Mouse (Mus musculus) forebrain, postnatal 0 days (tissue): ENCODE results near the gene Ada. TPM values are rescaled to one million over a fixed set of nuclear protein-coding genes. Genes with fewer than 3 reads are reported as not detected.

Experiments used
- ATAC-seq: fragments of 200-750 bp; cut with Nextera tagmentation; 2 replicates; pipeline ENCODE4 v1.8.0; 2017; ENCODE audit warnings: mild to moderate bottlenecking, moderate library complexity
- DNase-seq: peaks from one replicate; pipeline ENCODE4 v3.0.0-alpha.2; 2015
- H3K27ac ChIP-seq: fragments of 300-500 bp; sonication (generic); 2 replicates; pipeline ENCODE4 v1.5.1; 2014; ENCODE audit warnings: low read depth, mild to moderate bottlenecking, antibody characterized with exemption, low read length, moderate library complexity, mixed read lengths
- H3K27me3 ChIP-seq: fragments of 300-500 bp; sonication (generic); 2 replicates; pipeline ENCODE4 v1.6.1; 2014; ENCODE audit warnings: mild to moderate bottlenecking, low read length, mixed read lengths; ENCODE audit not compliant: insufficient read depth
- H3K36me3 ChIP-seq: fragments of 300-500 bp; sonication (generic); 2 replicates; pipeline ENCODE4 v1.6.1; 2014; ENCODE audit warnings: mild to moderate bottlenecking, moderate library complexity; ENCODE audit not compliant: insufficient read depth
- H3K4me1 ChIP-seq: fragments of 300-500 bp; sonication (generic); 2 replicates; pipeline ENCODE4 v1.6.1; 2014; ENCODE audit warnings: antibody characterized with exemption; ENCODE audit not compliant: insufficient read depth
- H3K4me2 ChIP-seq: fragments of 300-500 bp; sonication (generic); 2 replicates; pipeline ENCODE4 v1.6.1; 2014; ENCODE audit warnings: low read depth, mild to moderate bottlenecking, moderate library complexity
- H3K4me3 ChIP-seq: fragments of 300-500 bp; sonication (generic); 2 replicates; pipeline ENCODE4 v1.5.1; 2014; ENCODE audit warnings: low read depth, low read length, mixed read lengths
- H3K9ac ChIP-seq: fragments of 300-500 bp; sonication (generic); 2 replicates; pipeline ENCODE4 v1.6.1; 2014; ENCODE audit warnings: mild to moderate bottlenecking
- H3K9me3 ChIP-seq: fragments of 300-500 bp; sonication (generic); 2 replicates; pipeline ENCODE4 v1.6.1; 2016; ENCODE audit warnings: low read length
- CTCF ChIP-seq: sonication (generic); IDR thresholded peaks from 2 replicates; pipeline ENCODE4 v1.5.1; 2016; ENCODE audit warnings: antibody characterized with exemption, control low read depth, low read depth
- WGBS: fragments of 180-500 bp; shearing (Covaris S2); extraction: QIAGEN DNeasy Blood & Tissue Kit; methylation state at CpG from one replicate; pipeline ENCODE4 v1.1.7; 2014; 5-methylcytosine and 5-hydroxymethylcytosine counted together
- polyA plus RNA-seq: library from polyadenylated mRNA; unstranded; fragments of >200 nt; fragmentation: Nextera tagmentation; extraction: Ambion mirVana; gene quantifications from 2 replicates; pipeline ENCODE4 v1.2.1, GENCODE M21; 2015
- total RNA-seq: library from RNA; depleted of rRNA; stranded (reverse); fragments of >200 nt; gene quantifications from 2 replicates; pipeline ENCODE4 v1.2.3, GENCODE M21; 2014

Ada gene
- total and polyA plus RNA-seq, 2 experiments from 2014 or later: 4.3 to 5.4 TPM

DNA sequence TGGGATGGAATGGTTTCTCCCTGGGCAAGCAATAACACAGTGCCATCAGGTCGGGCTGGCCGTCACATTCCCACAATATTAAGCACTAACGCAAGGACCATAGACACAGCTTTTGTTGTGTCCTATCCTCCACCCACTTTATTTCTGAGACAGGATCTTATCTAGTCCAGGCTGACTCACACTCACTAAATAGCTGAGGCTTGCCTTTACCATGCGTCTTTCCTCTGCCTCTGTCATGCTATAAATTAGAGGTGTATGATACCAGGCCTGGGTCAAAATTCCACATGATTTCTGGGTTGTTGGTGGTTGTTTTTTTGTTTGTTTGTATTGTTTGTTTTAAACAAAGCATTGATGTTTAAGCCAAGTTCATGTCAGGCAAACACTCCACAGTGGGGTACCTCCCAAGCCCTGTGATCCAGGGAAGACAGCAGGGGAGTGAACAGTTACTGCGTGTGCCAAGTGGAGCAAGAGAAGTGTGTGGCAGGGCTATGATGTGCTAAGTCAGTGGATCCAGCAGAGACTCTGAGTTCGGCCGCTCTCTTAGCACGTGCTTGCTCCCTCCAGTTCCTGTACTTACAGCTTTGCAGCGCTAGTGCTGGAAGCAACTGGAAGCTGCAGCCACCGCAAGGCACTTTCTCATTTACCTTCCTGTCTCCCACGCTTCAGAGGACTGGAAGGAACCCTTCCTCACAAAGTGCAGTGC lies 50.8 kb downstream of the Ada start:
- ATAC-seq: no peak
- Histone ChIP-seq H3K4me2 (no peak overlapping the region), H3K27me3 (no peaks in the 10 kb centered on the region), H3K4me1 (no peaks in the 10 kb centered on the region), H3K4me3 (no peak overlapping the region), H3K36me3 (no peaks in the 10 kb centered on the region), H3K9me3 (no peaks in the 10 kb centered on the region), H3K9ac (no peak overlapping the region), H3K27ac (no peak overlapping the region)
- WGBS: 74% methylated on average over 11 of the region's 11 CpGs
- no peak for TF ChIP-seq CTCF
- no peak for DNase-seq

DNA sequence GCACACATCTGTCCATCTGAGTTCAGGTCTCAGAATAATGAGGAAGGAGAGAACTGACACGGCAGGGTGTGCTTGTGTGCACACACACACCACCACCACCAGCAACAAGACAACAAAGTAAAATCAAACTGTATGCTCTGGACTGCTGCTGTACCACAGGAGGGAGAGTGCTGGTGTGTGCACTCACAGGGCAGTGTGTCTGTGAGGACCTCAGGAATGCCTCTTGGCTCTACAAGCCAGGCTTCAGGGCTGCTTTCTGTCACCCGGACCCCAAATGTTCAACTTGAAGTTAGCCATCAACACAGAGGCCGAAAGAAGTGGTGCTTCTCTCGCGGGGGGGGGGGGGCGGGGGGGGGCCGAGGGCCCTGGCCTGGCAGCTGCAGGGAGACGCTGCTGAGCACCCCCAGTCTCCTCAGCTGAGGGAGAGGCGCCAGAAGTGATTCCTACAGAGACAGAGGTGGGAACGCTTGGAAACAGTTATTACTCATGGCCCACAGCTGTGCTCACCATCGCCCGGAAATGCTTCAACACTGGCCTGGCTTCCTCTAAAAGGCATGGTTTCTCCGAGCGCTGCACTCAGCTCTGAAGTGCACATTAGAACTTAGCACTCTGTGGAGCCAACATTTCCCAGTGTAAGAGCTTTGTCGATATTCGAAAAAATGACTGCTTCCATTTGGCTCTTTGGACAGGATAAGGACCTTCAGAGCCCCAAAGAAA lies 52.1 kb downstream of the Ada start:
- Histone ChIP-seq H3K9me3 (no peaks in the 10 kb centered on the region), H3K27me3 (no peaks in the 10 kb centered on the region), H3K4me3 (no peak overlapping the region), H3K4me2 (no peak overlapping the region), H3K27ac (no peak overlapping the region; the same call in 1 of the 2 replicates), H3K4me1 (no peaks in the 10 kb centered on the region), H3K9ac (no peak overlapping the region; the same call in 1 of the 2 replicates), H3K36me3 (no peaks in the 10 kb centered on the region)
- TF ChIP-seq CTCF: no peak
- ATAC-seq (no peak), DNase-seq (no peak)
- 50% methylated on average over 16 of the region's 16 CpGs for WGBS

DNA sequence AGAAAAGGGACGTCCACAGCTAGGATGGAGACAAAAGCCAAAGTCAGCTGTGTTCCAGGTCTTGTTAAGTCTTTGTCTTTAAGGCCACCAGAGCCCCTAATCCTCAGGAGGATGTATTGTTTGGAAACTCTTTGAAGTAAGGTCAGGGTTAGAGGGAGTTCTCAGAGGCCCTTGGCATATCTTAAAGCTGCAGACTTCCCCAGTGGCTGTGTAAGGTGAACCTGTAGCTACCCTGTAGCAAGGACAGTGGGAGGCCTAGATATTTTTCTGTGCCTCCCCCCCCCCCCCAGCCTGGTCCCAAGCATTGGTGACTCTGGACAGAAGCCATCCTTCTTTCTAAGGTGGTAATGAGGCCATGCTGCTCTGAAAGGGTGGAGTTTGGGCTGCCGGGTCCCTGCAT lies 53.3 kb downstream of the Ada start:
- DNase-seq (no peak), ATAC-seq (no peak)
- no peak for TF ChIP-seq CTCF
- WGBS: 34% methylated on average over 2 of the region's 2 CpGs
- no peak overlapping the region for H3K9ac ChIP-seq
- H3K4me3 ChIP-seq: no peak overlapping the region
- H3K4me2 ChIP-seq: no peak overlapping the region
- no peaks in the 10 kb centered on the region for H3K36me3 ChIP-seq
- H3K4me1 ChIP-seq: no peaks in the 10 kb centered on the region
- no peaks in the 10 kb centered on the region for H3K9me3 ChIP-seq
- no peak overlapping the region for H3K27ac ChIP-seq
- no peaks in the 10 kb centered on the region for H3K27me3 ChIP-seq

DNA sequence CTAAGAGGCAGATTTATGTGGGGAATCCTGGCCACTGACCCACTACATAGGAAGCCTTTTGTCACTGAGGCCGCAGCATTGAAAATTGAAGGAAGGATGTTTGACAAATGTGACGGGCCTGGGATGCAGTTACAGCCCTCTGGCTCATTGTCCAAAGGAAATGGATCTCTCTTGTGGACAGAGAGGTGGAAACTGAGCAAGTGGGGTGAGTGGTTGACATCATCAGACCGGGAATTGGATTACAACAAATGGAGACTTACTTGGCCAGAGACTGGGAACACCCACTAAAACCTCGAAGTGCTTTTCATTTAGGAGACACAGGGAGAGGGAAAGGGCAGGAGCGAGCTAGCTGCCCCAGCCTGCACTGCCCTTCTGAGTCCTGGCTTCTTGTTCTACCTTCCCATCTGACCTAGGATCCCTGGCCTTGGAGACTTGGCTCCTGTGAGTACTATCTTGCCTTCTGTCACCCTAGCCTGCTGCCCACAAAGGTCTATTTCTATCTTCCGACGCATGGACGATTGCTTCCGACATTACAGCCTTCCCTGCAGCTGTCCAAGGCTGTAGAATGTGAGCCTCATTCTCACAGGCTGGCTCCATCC lies 56.2 kb downstream of the Ada start:
- ATAC-seq (no peak), DNase-seq (no peak)
- no peak overlapping the region for H3K4me3 ChIP-seq
- 72% methylated on average over 9 of the region's 9 CpGs for WGBS
- H3K4me2 ChIP-seq: no peak overlapping the region
- H3K36me3 ChIP-seq: no peaks in the 10 kb centered on the region
- no peaks in the 10 kb centered on the region for H3K27me3 ChIP-seq
- H3K4me1 ChIP-seq: no peaks in the 10 kb centered on the region
- H3K27ac ChIP-seq: no peak overlapping the region
- H3K9ac ChIP-seq: no peak overlapping the region
- H3K9me3 ChIP-seq: no peaks in the 10 kb centered on the region
- no peak for TF ChIP-seq CTCF

DNA sequence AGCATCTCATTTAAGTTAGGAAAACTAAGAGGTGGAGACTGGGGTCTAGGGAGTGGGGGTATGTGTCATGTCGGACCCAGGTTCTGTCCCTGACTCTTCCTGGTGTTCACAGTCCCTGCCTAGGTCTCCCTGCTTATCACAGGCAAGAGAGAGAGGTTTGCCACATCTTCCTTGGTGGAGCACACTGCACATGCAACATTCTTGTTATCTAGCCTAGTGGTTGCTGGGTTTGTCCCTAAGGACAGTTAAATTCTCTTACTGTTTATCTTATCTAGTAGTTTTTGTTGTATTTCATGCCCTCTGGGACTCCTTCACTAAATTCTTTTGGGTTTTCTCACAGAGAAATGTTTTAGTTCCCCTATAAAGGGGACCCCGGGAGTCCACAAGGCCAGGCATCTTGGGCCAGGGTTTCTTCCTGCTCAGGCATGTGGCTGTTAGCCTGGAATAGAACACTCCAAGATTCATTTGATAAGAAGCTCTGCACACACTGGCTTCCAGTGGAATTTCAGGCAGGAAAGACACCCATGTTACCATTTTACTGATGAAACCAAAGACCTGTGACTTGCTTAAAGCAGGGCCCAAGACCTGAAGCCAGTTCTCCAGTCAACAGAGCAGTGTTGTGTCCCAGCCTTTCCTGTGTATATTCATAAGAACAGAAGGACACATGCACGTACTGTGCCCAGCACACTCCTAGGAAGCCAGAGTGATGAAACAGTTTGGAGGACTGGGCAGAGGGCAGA lies 57.0 kb downstream of the Ada start:
- WGBS: 88% methylated on average over 3 of the region's 3 CpGs
- TF ChIP-seq CTCF: no peak
- H3K9me3 ChIP-seq: no peaks in the 10 kb centered on the region
- no peak overlapping the region for H3K4me3 ChIP-seq
- H3K36me3 ChIP-seq: no peaks in the 10 kb centered on the region
- H3K27me3 ChIP-seq: no peaks in the 10 kb centered on the region
- no peak overlapping the region for H3K27ac ChIP-seq
- no peaks in the 10 kb centered on the region for H3K4me1 ChIP-seq
- no peak overlapping the region for H3K4me2 ChIP-seq
- no peak for DNase-seq
- ATAC-seq: no peak
- no peak overlapping the region for H3K9ac ChIP-seq

DNA sequence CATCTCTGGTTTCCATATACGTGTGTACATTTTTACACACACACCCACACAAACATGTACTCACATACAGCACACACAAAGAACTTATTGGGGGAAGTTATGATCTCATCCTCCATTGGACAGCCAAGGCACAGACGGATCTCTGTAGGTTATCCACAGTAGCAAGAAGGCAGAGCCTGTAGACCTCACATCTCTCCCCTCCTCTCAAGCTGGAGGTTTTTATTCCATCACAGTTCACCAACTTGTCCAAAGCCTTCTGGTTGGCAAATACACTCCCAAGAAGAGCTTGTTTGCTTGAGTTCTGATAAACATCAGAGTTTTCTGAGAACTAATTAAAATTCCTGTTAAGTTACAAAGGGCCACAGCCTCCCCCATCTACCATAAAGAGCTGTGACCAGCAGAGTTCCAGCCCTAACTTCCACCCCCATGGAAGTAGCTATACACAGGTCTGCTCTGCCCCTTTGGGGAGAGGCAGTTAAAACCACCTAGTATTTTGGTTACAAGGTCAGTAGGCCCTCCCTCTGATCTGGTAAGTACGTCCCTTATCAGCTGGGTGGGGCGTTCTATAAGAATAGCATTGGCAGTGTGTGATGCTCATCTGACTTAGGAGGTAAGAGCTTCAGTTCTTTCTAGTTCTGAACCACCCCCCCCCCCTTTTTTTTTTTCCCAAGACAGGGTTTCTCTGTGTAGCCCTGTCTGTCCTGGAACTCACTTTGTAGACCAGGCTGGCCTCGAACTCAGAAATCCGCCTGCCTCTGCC lies 58.0 kb downstream of the Ada start:
- no peaks in the 10 kb centered on the region for H3K9me3 ChIP-seq
- no peak overlapping the region for H3K4me2 ChIP-seq
- no peak for DNase-seq
- H3K36me3 ChIP-seq: no peaks in the 10 kb centered on the region
- WGBS: 94% methylated on average over 6 of the region's 6 CpGs
- no peak overlapping the region for H3K9ac ChIP-seq
- no peaks in the 10 kb centered on the region for H3K27me3 ChIP-seq
- TF ChIP-seq CTCF: no peak
- no peaks in the 10 kb centered on the region for H3K4me1 ChIP-seq
- H3K4me3 ChIP-seq: no peak overlapping the region
- H3K27ac ChIP-seq: no peak overlapping the region
- no peak for ATAC-seq
